Mouse (Mus musculus): ENCODE measurements around the gene Wipi1.

Gene Wipi1

DNA sequence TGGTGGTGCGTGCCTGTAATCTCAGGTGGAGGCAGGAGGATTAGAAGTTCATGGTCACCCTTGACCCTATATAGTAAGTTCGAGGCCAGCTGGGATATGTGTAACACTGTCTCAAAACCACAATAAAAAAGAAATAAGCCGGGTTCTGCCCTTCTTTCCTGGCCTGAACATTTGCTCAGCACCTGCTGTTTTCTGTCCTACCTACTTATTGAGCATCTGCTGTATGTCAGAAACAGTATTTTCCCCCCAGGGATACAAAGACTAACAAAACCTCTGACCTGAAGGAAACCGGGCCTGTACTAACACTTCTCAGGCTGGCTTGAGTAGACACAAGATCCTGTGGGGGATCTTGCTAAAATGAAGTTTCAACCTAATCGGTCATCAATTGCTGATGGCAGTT lies 74.8 kb downstream of the Wipi1 start:
- Histone ChIP-seq H3K36me3 (ENCODE audit: insufficient read depth, low read length) (no peaks in the 10 kb centered on the region), H3K27me3 (ENCODE audit: insufficient read depth, low read length) (0 out of 2 replicates have a peak, but pooled peaks cover under 1% of the 10 kb centered on the region), H3K9me3 (ENCODE audit: low read length) (no peaks in the 10 kb centered on the region), H3K4me1 (replicated peaks; ENCODE audit: low read depth, low read length) (peaks cover 8% of the 10 kb centered on the region), H3K4me3 (replicated peaks; ENCODE audit: low read length) (no peak overlapping the region)
- TF ChIP-seq POU5F1 (IDR thresholded peaks at IDR 0.05; ENCODE audit: borderline replicate concordance, low read length) (no peak), NANOG (IDR thresholded peaks at IDR 0.05; ENCODE audit: borderline replicate concordance, low read length) (no peak), CTCF (conservative IDR thresholded peaks at IDR 0.05; ENCODE audit: low read length) (no peak)

DNA sequence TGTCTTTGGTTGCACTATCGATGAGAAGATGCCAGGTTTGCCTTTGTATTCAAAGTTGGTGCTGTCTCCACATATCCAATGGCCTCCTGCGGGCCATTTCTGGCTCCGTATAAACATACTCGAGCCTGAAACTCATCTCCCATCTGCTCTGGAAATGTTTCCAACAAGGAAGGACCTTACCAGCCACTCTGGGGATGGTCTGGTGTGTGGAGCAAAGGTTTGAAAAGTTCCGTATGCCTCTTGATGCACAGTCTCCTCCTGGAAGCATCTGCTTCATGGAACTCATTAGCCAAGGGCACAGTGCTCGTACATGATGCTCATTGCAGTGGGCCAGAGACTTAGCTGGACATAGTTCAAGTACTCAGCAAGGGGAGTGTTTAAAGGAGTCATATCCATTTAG lies 75.8 kb downstream of the Wipi1 start:
- H3K4me1 ChIP-seq (replicated peaks; ENCODE audit: low read depth, low read length), result peaks cover 8% of the 10 kb centered on the region
- H3K9me3 ChIP-seq (ENCODE audit: low read length), result no peaks in the 10 kb centered on the region
- H3K4me3 ChIP-seq (replicated peaks; ENCODE audit: low read length), result no peak overlapping the region
- H3K27me3 ChIP-seq (ENCODE audit: insufficient read depth, low read length), result no peaks in the 10 kb centered on the region
- no peak for TF ChIP-seq POU5F1 (IDR thresholded peaks at IDR 0.05; ENCODE audit: borderline replicate concordance, low read length)
- no peak for TF ChIP-seq NANOG (IDR thresholded peaks at IDR 0.05; ENCODE audit: borderline replicate concordance, low read length)
- no peak for TF ChIP-seq CTCF (conservative IDR thresholded peaks at IDR 0.05; ENCODE audit: low read length)
- H3K36me3 ChIP-seq (ENCODE audit: insufficient read depth, low read length), result no peaks in the 10 kb centered on the region

DNA sequence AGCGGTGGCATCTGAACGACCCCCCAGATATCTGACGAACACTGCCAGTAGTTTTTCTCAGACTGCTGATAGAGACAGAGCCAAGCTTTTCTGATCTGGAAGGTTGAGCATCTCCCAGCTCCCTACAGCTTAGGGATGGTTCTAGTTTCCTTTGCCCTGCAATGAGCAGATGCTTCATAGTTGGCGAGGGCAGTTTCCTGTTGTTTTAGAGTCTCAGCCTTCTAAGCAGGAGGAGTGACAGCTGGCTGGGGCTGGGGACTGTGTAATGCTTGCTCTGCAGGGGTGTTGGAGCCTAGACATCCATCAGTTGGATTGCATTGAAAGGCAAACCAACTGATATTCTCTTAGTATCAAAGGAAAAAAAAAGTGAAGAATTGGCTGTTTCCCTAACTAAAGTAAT lies 81.7 kb downstream of the Wipi1 start:
- no peaks in the 10 kb centered on the region for H3K9me3 ChIP-seq (ENCODE audit: low read length)
- TF ChIP-seq CTCF (conservative IDR thresholded peaks at IDR 0.05; ENCODE audit: low read length), result no peak
- TF ChIP-seq NANOG (IDR thresholded peaks at IDR 0.05; ENCODE audit: borderline replicate concordance, low read length), result no peak
- no peak for TF ChIP-seq POU5F1 (IDR thresholded peaks at IDR 0.05; ENCODE audit: borderline replicate concordance, low read length)
- H3K27me3 ChIP-seq (ENCODE audit: insufficient read depth, low read length), result no peaks in the 10 kb centered on the region
- no peaks in the 10 kb centered on the region for H3K4me1 ChIP-seq (replicated peaks; ENCODE audit: low read depth, low read length)
- H3K36me3 ChIP-seq (ENCODE audit: insufficient read depth, low read length), result no peaks in the 10 kb centered on the region
- H3K4me3 ChIP-seq (replicated peaks; ENCODE audit: low read length), result no peak overlapping the region

DNA sequence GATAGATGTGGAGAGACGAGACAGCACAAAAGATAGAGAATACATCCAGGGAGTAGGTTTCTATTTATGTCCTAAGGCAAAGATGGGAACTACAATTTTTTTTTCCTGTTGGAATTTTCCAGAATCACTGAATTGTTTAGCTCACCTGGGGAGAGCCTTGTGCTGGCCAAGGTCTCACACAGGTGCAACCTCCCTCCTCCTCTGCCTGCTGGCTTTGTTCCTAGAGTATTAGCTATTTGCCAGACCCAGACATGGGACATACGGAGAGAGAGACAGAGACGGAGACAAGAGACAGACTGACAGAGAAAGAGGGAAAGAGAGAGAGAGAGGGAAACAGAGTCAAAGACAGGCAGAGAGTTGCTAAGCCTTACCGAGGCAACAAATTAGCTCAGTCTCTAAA lies 86.2 kb downstream of the Wipi1 start:
- H3K4me3 ChIP-seq (replicated peaks; ENCODE audit: low read length), result no peak overlapping the region
- H3K36me3 ChIP-seq (ENCODE audit: insufficient read depth, low read length), result no peaks in the 10 kb centered on the region
- no peak for TF ChIP-seq NANOG (IDR thresholded peaks at IDR 0.05; ENCODE audit: borderline replicate concordance, low read length)
- TF ChIP-seq POU5F1 (IDR thresholded peaks at IDR 0.05; ENCODE audit: borderline replicate concordance, low read length), result no peak
- no peak for TF ChIP-seq CTCF (conservative IDR thresholded peaks at IDR 0.05; ENCODE audit: low read length)
- peaks cover 8% of the 10 kb centered on the region for H3K4me1 ChIP-seq (replicated peaks; ENCODE audit: low read depth, low read length)
- no peaks in the 10 kb centered on the region for H3K27me3 ChIP-seq (ENCODE audit: insufficient read depth, low read length)
- no peaks in the 10 kb centered on the region for H3K9me3 ChIP-seq (ENCODE audit: low read length)

DNA sequence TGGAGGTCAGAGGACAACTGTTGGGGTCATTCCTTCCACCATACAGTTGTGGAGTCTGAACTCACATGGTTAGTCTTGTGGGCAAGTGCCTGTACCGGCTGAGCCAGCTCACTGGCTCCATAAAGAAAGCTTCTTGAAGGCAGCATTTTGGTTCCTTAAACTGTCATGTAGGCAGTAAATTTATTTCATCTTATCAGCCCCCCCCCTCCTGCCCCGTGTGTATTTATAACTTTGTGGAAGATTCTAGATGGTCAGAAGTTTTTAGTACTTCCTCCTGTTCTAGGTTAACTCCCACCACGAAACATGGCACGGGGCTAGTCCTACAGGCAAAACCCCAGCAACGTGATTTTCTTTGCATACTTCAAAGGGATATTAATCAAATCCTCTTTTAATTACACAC lies 86.9 kb downstream of the Wipi1 start:
- no peaks in the 10 kb centered on the region for H3K9me3 ChIP-seq (ENCODE audit: low read length)
- H3K36me3 ChIP-seq (ENCODE audit: insufficient read depth, low read length), result no peaks in the 10 kb centered on the region
- no peaks in the 10 kb centered on the region for H3K27me3 ChIP-seq (ENCODE audit: insufficient read depth, low read length)
- H3K4me3 ChIP-seq (replicated peaks; ENCODE audit: low read length), result no peak overlapping the region
- no peak for TF ChIP-seq POU5F1 (IDR thresholded peaks at IDR 0.05; ENCODE audit: borderline replicate concordance, low read length)
- no peak for TF ChIP-seq NANOG (IDR thresholded peaks at IDR 0.05; ENCODE audit: borderline replicate concordance, low read length)
- TF ChIP-seq CTCF (conservative IDR thresholded peaks at IDR 0.05; ENCODE audit: low read length), result no peak
- H3K4me1 ChIP-seq (replicated peaks; ENCODE audit: low read depth, low read length), result peaks cover 8% of the 10 kb centered on the region
